Mouse (Mus musculus) cerebellum, adult 9-11 months (tissue): Measurements from ENCODE around the gene Ddi2.

Experiments used
- DNase-seq: peaks from one replicate; pipeline ENCODE4 v3.0.0; 2022

Gene Ddi2

GRCm38 (mm10) chr4:141651944-141652343 lies 71.3 kb downstream of the Ddi2 start:
- DNase-seq, result no peak

GRCm38 (mm10) chr4:141651286-141651685 lies 71.9 kb downstream of the Ddi2 start:
- no peak for DNase-seq

GRCm38 (mm10) chr4:141649244-141649643 lies 74.0 kb downstream of the Ddi2 start:
- DNase-seq, result no peak

GRCm38 (mm10) chr4:141648262-141648661 lies 75.0 kb downstream of the Ddi2 start:
- DNase-seq, result no peak

GRCm38 (mm10) chr4:141647187-141647586 lies 76.0 kb downstream of the Ddi2 start:
- no peak for DNase-seq

GRCm38 (mm10) chr4:141645988-141646387 lies 77.2 kb downstream of the Ddi2 start:
- DNase-seq, result no peak

- peak; percentile 76 for DNase-seq
Observed at GRCm38 (mm10) chr4:141643118-141643855, 79.9 kb downstream of the Ddi2 start.

GRCm38 (mm10) chr4:141641961-141642811 lies 81.0 kb downstream of the Ddi2 start:
- DNase-seq, result no peak

- peak; percentile 51 for DNase-seq
Observed at GRCm38 (mm10) chr4:141641353-141641771, 81.9 kb downstream of the Ddi2 start.

- DNase-seq, result no peak
Observed at GRCm38 (mm10) chr4:141639474-141639873, 83.7 kb downstream of the Ddi2 start.

GRCm38 (mm10) chr4:141636693-141637092 lies 86.5 kb downstream of the Ddi2 start:
- peak; percentile 58 for DNase-seq

- no peak for DNase-seq
Observed at GRCm38 (mm10) chr4:141635991-141636390, 87.2 kb downstream of the Ddi2 start.

- no peak for DNase-seq
Observed at GRCm38 (mm10) chr4:141632111-141632873, 90.9 kb downstream of the Ddi2 start.

GRCm38 (mm10) chr4:141631250-141631649 lies 92.0 kb downstream of the Ddi2 start:
- no peak for DNase-seq

GRCm38 (mm10) chr4:141630021-141630420 lies 93.2 kb downstream of the Ddi2 start:
- DNase-seq, result no peak

GRCm38 (mm10) chr4:141628661-141629060 lies 94.6 kb downstream of the Ddi2 start:
- DNase-seq, result no peak
